Comparison of ENCODE assay signal across 8 mouse cellular contexts in the genomic region with DNA sequence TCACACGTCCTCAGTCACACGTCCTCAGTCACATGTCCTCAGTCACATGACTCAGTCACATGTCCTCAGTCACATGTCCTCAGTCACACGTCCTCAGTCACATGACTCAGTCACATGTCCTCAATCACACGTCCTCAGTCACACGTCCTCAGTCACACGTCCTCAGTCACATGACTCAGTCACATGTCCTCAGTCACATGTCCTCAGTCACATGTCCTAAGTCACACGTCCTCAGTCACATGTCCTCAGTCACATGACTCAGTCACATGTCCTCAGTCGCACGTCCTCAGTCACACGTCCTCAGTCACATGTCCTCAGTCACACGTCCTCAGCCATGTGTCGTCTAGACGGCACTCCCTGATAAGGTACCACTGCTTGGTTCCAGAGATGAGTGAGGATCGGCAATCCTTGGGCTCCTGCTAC. TPM values are rescaled to one million over a fixed set of nuclear protein-coding genes. Genes with fewer than 3 reads are reported as not detected.
DNase-seq lines count a peak whose midpoint lies in the region; ATAC-seq and TF ChIP-seq lines count a peak whose summit lies in the region.
"Not testable (repeated sequence)": the region's sequence is repeated elsewhere in the genome, so short reads cannot be mapped to it uniquely, and the experiment has no call there.

No protein-coding gene starts in this region.

- H3K4me3 ChIP-seq in CH12.LX (replicated peaks in 1 of 3; ENCODE audit: low read depth in 2 of 3, low read length in 2 of 3, poor library complexity in 1 of 3); ES-E14 (ENCODE audit: insufficient read depth in 1 of 2, low read depth in 1 of 2, low read length in 2 of 2, poor library complexity in 1 of 2, severe bottlenecking in 1 of 2); heart, postnatal 0 days (ENCODE audit: low read depth, low read length); neural tube, embryonic 11.5 days (ENCODE audit: low read depth, low read length): not testable (repeated sequence)
- peak overlapping the region; percentile 4 for H3K4me3 ChIP-seq in megakaryocyte, embryonic 14.5 days (replicated peaks)

- not testable (repeated sequence) for TF ChIP-seq CTCF in CH12.LX (conservative IDR thresholded peaks at IDR 0.05 in 1 of 2, IDR thresholded peaks at IDR 0.05 in 1 of 2; ENCODE audit: low read depth in 2 of 2, low read length in 2 of 2); heart, postnatal 0 days (IDR thresholded peaks at IDR 0.05; ENCODE audit: low read depth)

- H3K4me2 ChIP-seq in CH12.LX (ENCODE audit: insufficient read depth, low read depth, poor library complexity, severe bottlenecking); heart, postnatal 0 days (ENCODE audit: low read depth, low read length); neural tube, embryonic 11.5 days (ENCODE audit: low read depth): not testable (repeated sequence)

- peak; percentile 30 to 37 for DNase-seq in B cell, adult 2 months
- DNase-seq in CD4-positive helper T cell, adult 2 months (ENCODE audit: low read depth, low spot score) = peak; percentile 43
- not testable (repeated sequence) for DNase-seq in CH12.LX (ENCODE audit: extremely low read depth); ES-E14 (ENCODE audit: low read depth, low spot score); heart, postnatal 0 days (ENCODE audit: low spot score)
- DNase-seq in R1 (ENCODE audit: low read depth, low spot score) = peak; percentile 33
- DNase-seq in neural tube, embryonic 11.5 days (ENCODE audit: low spot score) = peak; percentile 19

- dilution Hi-C loops in CH12.LX (cut with MboI; ENCODE audit: extremely low pct_ligation_motif_present, extremely low pct_unique_long_range_greater_than_20kb, low sequenced_read_pairs) = not testable (repeated sequence)

- TF ChIP-seq RAD21 in CH12.LX (IDR thresholded peaks at IDR 0.05; ENCODE audit: low read depth, low read length) = not testable (repeated sequence)

- not testable (repeated sequence) for TF ChIP-seq POLR2A in CH12.LX (IDR thresholded peaks at IDR 0.05; ENCODE audit: low read depth, low read length)

- H3K4me1 ChIP-seq in CH12.LX (ENCODE audit: control insufficient read depth in 1 of 2, insufficient read depth in 2 of 2) = peaks cover 6 to 33% of the 10 kb centered on the region in 2 experiments
- peaks cover 4 to 11% of the 10 kb centered on the region in 2 experiments; a peak in 3 of 4 replicates for H3K4me1 ChIP-seq in ES-E14 (ENCODE audit: control insufficient read depth in 2 of 2, insufficient read depth in 2 of 2, low read length in 2 of 2, poor library complexity in 1 of 2)
- peaks cover 10% of the 10 kb centered on the region for H3K4me1 ChIP-seq in heart, postnatal 0 days (ENCODE audit: control insufficient read depth, insufficient read depth)
- H3K4me1 ChIP-seq in megakaryocyte, embryonic 14.5 days = peaks cover 82% of the 10 kb centered on the region
- not testable (repeated sequence) for H3K4me1 ChIP-seq in neural tube, embryonic 11.5 days (ENCODE audit: control insufficient read depth, insufficient read depth, low read length)

- not testable (repeated sequence) for H3K27me3 ChIP-seq in CH12.LX (replicated peaks); heart, postnatal 0 days (ENCODE audit: control insufficient read depth, insufficient read depth, low read length); neural tube, embryonic 11.5 days (ENCODE audit: control insufficient read depth, insufficient read depth, low read length)
- peaks cover 72% of the 10 kb centered on the region for H3K27me3 ChIP-seq in megakaryocyte, embryonic 14.5 days (replicated peaks)

- ATAC-seq in heart, postnatal 0 days (ENCODE audit: insufficient read depth, low read depth); neural tube, embryonic 11.5 days (ENCODE audit: insufficient read depth, low FRiP score, low TSS enrichment): not testable (repeated sequence)

- in situ Hi-C loops in CH12.LX (cut with MboI; ENCODE audit: low pct_ligation_motif_present, low pct_unique_long_range_greater_than_20kb, low sequenced_read_pairs) = loop anchor here (10.0 to 25.0 kb wide), 2 partner anchors 67 to 511 kb away; a partner anchor contains a TSS
- in situ Hi-C loops in ES-E14 (cut with MboI; ENCODE audit: low sequenced_read_pairs in 2 of 2, unreplicated experiment in 2 of 2) = not testable (repeated sequence)

- H3K79me2 ChIP-seq in CH12.LX (replicated peaks; ENCODE audit: control insufficient read depth, extremely low read depth, insufficient read depth, poor library complexity, severe bottlenecking) = not testable (repeated sequence)

- not testable (repeated sequence) for TF ChIP-seq EP300 in CH12.LX (IDR thresholded peaks at IDR 0.05; ENCODE audit: low read length)
- TF ChIP-seq EP300 in heart, postnatal 0 days (IDR thresholded peaks at IDR 0.05; ENCODE audit: low read depth) = peak; percentile 30; the same call in 1 of the 2 replicates

- H3K9ac ChIP-seq in CH12.LX (ENCODE audit: insufficient read depth, low read depth); ES-E14 (ENCODE audit: insufficient read depth, low read depth, low read length, poor library complexity, severe bottlenecking); heart, postnatal 0 days (replicated peaks; ENCODE audit: low read depth, low read length); neural tube, embryonic 11.5 days (ENCODE audit: low read length): not testable (repeated sequence)

- not testable (repeated sequence) for H3K27ac ChIP-seq in CH12.LX (ENCODE audit: insufficient read depth, low read depth); heart, postnatal 0 days (ENCODE audit: low read depth); neural tube, embryonic 11.5 days (ENCODE audit: low read depth, low read length)
- peak overlapping the region; percentile 91; the same call in 1 of the 2 replicates for H3K27ac ChIP-seq in ES-E14 (ENCODE audit: insufficient read depth, low read depth, low read length, poor library complexity, severe bottlenecking)

- H3K9me3 ChIP-seq in CH12.LX (replicated peaks; ENCODE audit: low read length); ES-E14 (ENCODE audit: control insufficient read depth, insufficient read depth, low read depth, low read length); heart, postnatal 0 days (replicated peaks; ENCODE audit: control insufficient read depth, low read length); megakaryocyte, embryonic 14.5 days; neural tube, embryonic 11.5 days (ENCODE audit: control insufficient read depth, low read length): not testable (repeated sequence)

- WGBS in heart, postnatal 0 days = 82% methylated on average over 14 of the region's 14 CpGs
- WGBS in neural tube, embryonic 11.5 days = 97% methylated on average over 14 of the region's 14 CpGs

- H3K36me3 ChIP-seq in CH12.LX (replicated peaks in 1 of 2; ENCODE audit: control insufficient read depth in 1 of 2, insufficient read depth in 1 of 2, low read length in 1 of 2); ES-E14 (ENCODE audit: control insufficient read depth, insufficient read depth, low read length, poor library complexity, severe bottlenecking); heart, postnatal 0 days (replicated peaks; ENCODE audit: control insufficient read depth, insufficient read depth, low read length); megakaryocyte, embryonic 14.5 days (replicated peaks; ENCODE audit: low read length); neural tube, embryonic 11.5 days (ENCODE audit: control insufficient read depth, insufficient read depth, low read length): not testable (repeated sequence)

TF ChIP-seq in CH12.LX, 34 proteins besides CTCF, POLR2A, EP300 and RAD21 (continues in another document):
- peak; percentile 76 for TF ChIP-seq USF2 (conservative IDR thresholded peaks at IDR 0.05; ENCODE audit: low read depth, low read length)

RNA-seq across cellular contexts. Expression of a gene that starts 4.3 kb away (rescaled TPM):
- total RNA-seq in CH12.LX (2012; rRNA removed) = 0.59 and 0.76 TPM in 2 replicates
- 1.4 and 1.5 TPM in 2 replicates for total RNA-seq in CH12.LX (2014; rRNA removed)
- 1.5 and 1.8 TPM in 2 replicates for polyA plus RNA-seq in CH12.LX (2012; ENCODE audit: insufficient read length, low read depth)
- 10.5 and 13.5 TPM in 2 replicates for total RNA-seq in ES-E14 (2012; rRNA removed)
- total RNA-seq in heart, postnatal 0 days (2014; rRNA removed; ENCODE audit: low replicate concordance) = 2.7 and 4.4 TPM in 2 replicates
- polyA plus RNA-seq in heart, postnatal 0 days (2015; fragmentation: Nextera tagmentation; extraction: Ambion mirVana) = 1.6 and 2.2 TPM in 2 replicates
- 2.5 TPM in 1 of 2 replicates, not detected in the other for polyA plus RNA-seq in megakaryocyte, embryonic 14.5 days (2012; ENCODE audit: insufficient read depth, low replicate concordance)
- 1.6 and 2.4 TPM in 2 replicates for polyA plus RNA-seq in neural tube, embryonic 11.5 days (2014; fragmentation: Nextera tagmentation; extraction: Ambion mirVana)

RNA-seq across cellular contexts. Expression of a gene that starts 33.6 kb away (rescaled TPM):
- total RNA-seq in CH12.LX (2012; rRNA removed) = 3.4 and 5.0 TPM in 2 replicates
- total RNA-seq in CH12.LX (2014; rRNA removed) = 4.1 and 6.4 TPM in 2 replicates
- 3.1 and 3.9 TPM in 2 replicates for polyA plus RNA-seq in CH12.LX (2012; ENCODE audit: insufficient read length, low read depth)
- total RNA-seq in ES-E14 (2012; rRNA removed) = 6.4 and 7.4 TPM in 2 replicates
- 36.3 and 43.8 TPM in 2 replicates for total RNA-seq in heart, postnatal 0 days (2014; rRNA removed; ENCODE audit: low replicate concordance)
- polyA plus RNA-seq in heart, postnatal 0 days (2015; fragmentation: Nextera tagmentation; extraction: Ambion mirVana) = 50.3 and 51.6 TPM in 2 replicates
- polyA plus RNA-seq in megakaryocyte, embryonic 14.5 days (2012; ENCODE audit: insufficient read depth, low replicate concordance) = not detected in 2 replicates
- polyA plus RNA-seq in neural tube, embryonic 11.5 days (2014; fragmentation: Nextera tagmentation; extraction: Ambion mirVana) = 41.2 and 44.7 TPM in 2 replicates

RNA-seq across cellular contexts. Expression of a gene that starts 59.4 kb away (rescaled TPM):
- 8.2 and 11.0 TPM in 2 replicates for total RNA-seq in CH12.LX (2012; rRNA removed)
- total RNA-seq in CH12.LX (2014; rRNA removed) = 7.9 and 9.1 TPM in 2 replicates
- 15.0 and 16.7 TPM in 2 replicates for polyA plus RNA-seq in CH12.LX (2012; ENCODE audit: insufficient read length, low read depth)
- total RNA-seq in ES-E14 (2012; rRNA removed) = 7.5 and 12.6 TPM in 2 replicates
- total RNA-seq in heart, postnatal 0 days (2014; rRNA removed; ENCODE audit: low replicate concordance) = 10.0 and 54.2 TPM in 2 replicates
- polyA plus RNA-seq in heart, postnatal 0 days (2015; fragmentation: Nextera tagmentation; extraction: Ambion mirVana) = 21.6 and 22.3 TPM in 2 replicates
- polyA plus RNA-seq in megakaryocyte, embryonic 14.5 days (2012; ENCODE audit: insufficient read depth, low replicate concordance) = 13.7 TPM in 1 of 2 replicates, not detected in the other
- polyA plus RNA-seq in neural tube, embryonic 11.5 days (2014; fragmentation: Nextera tagmentation; extraction: Ambion mirVana) = 8.1 and 8.7 TPM in 2 replicates
